Mouse (Mus musculus): ENCODE data around the gene Frmd6. TPM values are rescaled to one million over a fixed set of nuclear protein-coding genes. Genes with fewer than 3 reads are reported as not detected.

The Frmd6 gene
- total RNA-seq (2023), result 6.9 to 9.0 TPM (median 8.1 TPM) in 4 replicates

GRCm38 (mm10) chr12:70824729-70825650, at the start of gene Frmd6:
Gene Frmd6, plus strand, starts transcription at chr12:70825514.

GRCm38 (mm10) chr12:70937571-70938384, 112.5 kb downstream of the Frmd6 start, which contains the start of gene Actr10:
Gene Actr10, plus strand, starts transcription at chr12:70937857.

Other genes with a start within 250 kb of the Frmd6 start
- 97.7 to 108 TPM (median 101 TPM) in 4 replicates for gene Actr10, start 112.3 kb downstream of the Frmd6 start, total RNA-seq (2023)
- 172 to 207 TPM (median 201 TPM) in 4 replicates for gene Psma3, start 149.1 kb downstream of the Frmd6 start, total RNA-seq (2023)
- 72.6 to 77.4 TPM (median 73.5 TPM) in 4 replicates for gene Arid4a, start 190.5 kb downstream of the Frmd6 start, total RNA-seq (2023)